Mouse (Mus musculus) skeletal muscle tissue, adult 2 months (tissue): Measurements from ENCODE around the gene Ecel1.

Source experiments
- DNase-seq: peaks from one replicate; pipeline ENCODE4 v3.0.0-alpha.2; 2012; ENCODE audit warnings: low read depth, low spot score

Ecel1 gene

GRCm38 (mm10) chr1:87101411-87101810 is 54.9 kb downstream of the Ecel1 start, which contains the start of gene Alpi:
Gene Alpi (minus strand): TSS chr1:87101606.
- DNase-seq: no peak

- peak; percentile 18 for DNase-seq
These were observed 57.9 kb downstream of the Ecel1 start for GRCm38 (mm10) chr1:87098358-87098975.
